ENCODE assay signal across 23 mouse cellular contexts in the genomic region with DNA sequence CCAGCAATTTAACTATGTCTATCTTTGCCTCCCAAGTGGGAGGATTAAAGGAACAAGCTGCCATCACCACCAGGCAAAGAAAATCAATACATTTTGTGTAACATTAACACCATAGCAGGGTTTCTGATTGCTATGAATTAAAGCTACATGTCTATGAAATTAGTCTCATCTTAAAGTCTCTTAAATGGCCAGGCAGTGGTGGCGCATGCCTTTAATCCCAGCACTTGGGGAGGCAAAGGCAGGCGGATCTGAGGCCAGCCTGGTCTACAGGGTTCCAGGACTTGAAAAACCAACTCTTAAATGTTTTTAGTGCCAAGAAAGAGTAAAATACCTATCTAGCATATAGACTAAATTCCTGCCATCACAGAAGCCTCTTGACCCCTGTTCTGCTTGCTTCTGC. TPM values are rescaled to one million over a fixed set of nuclear protein-coding genes. Genes with fewer than 3 reads are reported as not detected.
DNase-seq lines count a peak whose midpoint lies in the region; ATAC-seq and TF ChIP-seq lines count a peak whose summit lies in the region.
"Had no signal": no experiment of that assay in that cellular context is flagged by ENCODE, and none has a peak within 500 bp of the region (broad histone marks: within the 10 kb centered on the region; RNA-seq: fewer than 3 reads in every experiment).

No protein-coding gene starts in this region.

- H3K4me2 ChIP-seq in intestine, embryonic 16.5 days (ENCODE audit: low read depth, low read length) = no peak overlapping the region
- H3K4me2 ChIP-seq in intestine, postnatal 0 days (replicated peaks; ENCODE audit: low read depth) = no peak overlapping the region
- no peak overlapping the region for H3K4me2 ChIP-seq in midbrain, embryonic 15.5 days
- H3K4me2 ChIP-seq: limb, embryonic 13.5 days; midbrain, embryonic 12.5 days; neural tube, embryonic 12.5 days had no signal

- H3K36me3 ChIP-seq in intestine, embryonic 16.5 days (ENCODE audit: control insufficient read depth, insufficient read depth, low read length) = peaks cover 5% of the 10 kb centered on the region; the same call in 1 of the 2 replicates
- peaks cover 61% of the 10 kb centered on the region for H3K36me3 ChIP-seq in intestine, postnatal 0 days (ENCODE audit: control insufficient read depth, insufficient read depth)
- peaks cover 59% of the 10 kb centered on the region for H3K36me3 ChIP-seq in midbrain, embryonic 15.5 days (replicated peaks)
- H3K36me3 ChIP-seq in midbrain, embryonic 10.5 days = peaks cover 98% of the 10 kb centered on the region

- DNase-seq in midbrain, embryonic 10.5 days (ENCODE audit: low spot score) = no peak
- peak; percentile 56 for DNase-seq in ZHBTc4 (ENCODE audit: low read depth, low spot score)
- DNase-seq in telencephalon, adult 2 months (ENCODE audit: low read depth, low spot score) = peak; percentile 32
- no peak for DNase-seq in left cerebral cortex, adult 8-10 months (ENCODE audit: low spot score in 2 of 2)
- DNase-seq in adrenal gland, postnatal 14 days = no peak
- DNase-seq: adrenal gland, adult 8-10 months; cerebellum, adult 18-20 months; cerebellum, postnatal 36 days; forebrain, postnatal 0 days; kidney, adult 11 months; lung, adult 18-20 months; lung, postnatal 10 days; right cerebral cortex, postnatal 14 days; spleen, adult 18-20 months had no signal

- H3K9me3 ChIP-seq in intestine, embryonic 16.5 days (ENCODE audit: control insufficient read depth, low read length) = no peaks in the 10 kb centered on the region
- no peaks in the 10 kb centered on the region for H3K9me3 ChIP-seq in intestine, postnatal 0 days (ENCODE audit: control insufficient read depth)
- H3K9me3 ChIP-seq in midbrain, embryonic 15.5 days = no peaks in the 10 kb centered on the region
- H3K9me3 ChIP-seq in midbrain, embryonic 10.5 days (replicated peaks) = no peaks in the 10 kb centered on the region
- H3K9me3 ChIP-seq: embryonic facial prominence, embryonic 10.5 days; heart, embryonic 10.5 days; limb, embryonic 13.5 days; midbrain, embryonic 12.5 days; neural tube, embryonic 12.5 days had no signal

- 84% methylated on average over 2 of the region's 2 CpGs for WGBS in intestine, embryonic 16.5 days
- 92% methylated on average over 2 of the region's 2 CpGs for WGBS in intestine, postnatal 0 days
- 73% methylated on average over 2 of the region's 2 CpGs for WGBS in midbrain, embryonic 15.5 days
- WGBS in midbrain, embryonic 10.5 days = 86% methylated on average over 2 of the region's 2 CpGs

- no peak for TF ChIP-seq CTCF in intestine, postnatal 0 days (IDR thresholded peaks at IDR 0.05; ENCODE audit: low read depth)

- peaks cover under 1% of the 10 kb centered on the region; the same call in 1 of the 2 replicates for H3K4me1 ChIP-seq in intestine, embryonic 16.5 days (ENCODE audit: control insufficient read depth, insufficient read depth, low read length)
- H3K4me1 ChIP-seq in intestine, postnatal 0 days (replicated peaks; ENCODE audit: control insufficient read depth, insufficient read depth, low read length) = no peaks in the 10 kb centered on the region
- H3K4me1 ChIP-seq in midbrain, embryonic 15.5 days = peaks cover 21% of the 10 kb centered on the region
- peaks cover 6% of the 10 kb centered on the region for H3K4me1 ChIP-seq in midbrain, embryonic 10.5 days

- H3K27ac ChIP-seq in intestine, embryonic 16.5 days (ENCODE audit: low read length) = 0 out of 2 replicates have a peak overlapping the region, but pooled peaks have one; percentile 4
- H3K27ac ChIP-seq in intestine, postnatal 0 days (ENCODE audit: low read depth, low read length) = no peak overlapping the region
- H3K27ac ChIP-seq in midbrain, embryonic 15.5 days = peak overlapping the region; percentile 7; the same call in 1 of the 2 replicates
- H3K27ac ChIP-seq in midbrain, embryonic 10.5 days (replicated peaks) = no peak overlapping the region
- H3K27ac ChIP-seq: embryonic facial prominence, embryonic 10.5 days; heart, embryonic 10.5 days; hindbrain, postnatal 0 days; limb, embryonic 13.5 days; midbrain, embryonic 12.5 days; neural tube, embryonic 12.5 days had no signal

- H3K27me3 ChIP-seq in intestine, embryonic 16.5 days (replicated peaks; ENCODE audit: control insufficient read depth, insufficient read depth, low read length) = no peaks in the 10 kb centered on the region
- H3K27me3 ChIP-seq in intestine, postnatal 0 days (replicated peaks; ENCODE audit: control insufficient read depth, insufficient read depth, low read length) = no peaks in the 10 kb centered on the region
- H3K27me3 ChIP-seq in midbrain, embryonic 15.5 days (replicated peaks) = no peaks in the 10 kb centered on the region
- H3K27me3 ChIP-seq in midbrain, embryonic 10.5 days (ENCODE audit: low read depth, poor library complexity, severe bottlenecking) = no peaks in the 10 kb centered on the region
- H3K27me3 ChIP-seq: limb, embryonic 13.5 days; midbrain, embryonic 12.5 days; neural tube, embryonic 12.5 days had no signal

- H3K9ac ChIP-seq in intestine, embryonic 16.5 days (ENCODE audit: low read depth, low read length) = no peak overlapping the region
- no peak overlapping the region for H3K9ac ChIP-seq in intestine, postnatal 0 days (ENCODE audit: low read depth, low read length)
- no peak overlapping the region for H3K9ac ChIP-seq in midbrain, embryonic 15.5 days
- H3K9ac ChIP-seq: forebrain, postnatal 0 days; limb, embryonic 13.5 days; midbrain, embryonic 12.5 days; neural tube, embryonic 12.5 days had no signal

- no peak overlapping the region for H3K4me3 ChIP-seq in intestine, embryonic 16.5 days (ENCODE audit: low read length)
- no peak overlapping the region for H3K4me3 ChIP-seq in intestine, postnatal 0 days (ENCODE audit: low read depth, low read length)
- H3K4me3 ChIP-seq in midbrain, embryonic 15.5 days = no peak overlapping the region
- H3K4me3 ChIP-seq in midbrain, embryonic 10.5 days = no peak overlapping the region
- H3K4me3 ChIP-seq: embryonic facial prominence, embryonic 10.5 days; heart, embryonic 10.5 days; limb, embryonic 13.5 days; midbrain, embryonic 12.5 days; neural tube, embryonic 12.5 days had no signal

- ATAC-seq in intestine, embryonic 16.5 days = no peak
- no peak for ATAC-seq in intestine, postnatal 0 days
- ATAC-seq in midbrain, embryonic 15.5 days (replicated peaks) = no peak
- ATAC-seq: hindbrain, postnatal 0 days had no signal

RNA-seq across cellular contexts. Expression of a gene that starts 7.2 kb away (rescaled TPM):
- 268 and 293 TPM in 2 replicates for polyA plus RNA-seq in intestine, embryonic 16.5 days (2015; fragmentation: Nextera tagmentation; extraction: Ambion mirVana)
- polyA plus RNA-seq in intestine, postnatal 0 days (2015; fragmentation: Nextera tagmentation; extraction: Ambion mirVana) = 120 and 128 TPM in 2 replicates
- polyA plus RNA-seq in midbrain, embryonic 15.5 days (2015; fragmentation: Nextera tagmentation; extraction: Ambion mirVana) = 354 and 380 TPM in 2 replicates
- polyA plus RNA-seq in midbrain, embryonic 10.5 days (2016; fragmentation: Nextera tagmentation; extraction: Ambion mirVana) = 431 and 439 TPM in 2 replicates
- total RNA-seq in left cerebral cortex, adult 8-10 months (2022) = 100 to 1,000 TPM; 148 to 178 (median 163) TPM
- 257 TPM in 2 replicates for total RNA-seq in adrenal gland, postnatal 14 days (2021)

RNA-seq across cellular contexts. Expression of a gene that starts 18.0 kb away (rescaled TPM):
- 20.3 and 23.7 TPM in 2 replicates for polyA plus RNA-seq in intestine, embryonic 16.5 days (2015; fragmentation: Nextera tagmentation; extraction: Ambion mirVana)
- 6.2 and 6.8 TPM in 2 replicates for polyA plus RNA-seq in intestine, postnatal 0 days (2015; fragmentation: Nextera tagmentation; extraction: Ambion mirVana)
- polyA plus RNA-seq in midbrain, embryonic 15.5 days (2015; fragmentation: Nextera tagmentation; extraction: Ambion mirVana) = 16.9 and 19.0 TPM in 2 replicates
- 15.3 and 21.5 TPM in 2 replicates for polyA plus RNA-seq in midbrain, embryonic 10.5 days (2016; fragmentation: Nextera tagmentation; extraction: Ambion mirVana)
- 10 to 100 TPM; 20.3 to 24.7 (median 23.5) TPM for total RNA-seq in left cerebral cortex, adult 8-10 months (2022)
- 38.0 and 50.4 TPM in 2 replicates for total RNA-seq in adrenal gland, postnatal 14 days (2021)

RNA-seq across cellular contexts. Expression of a gene that starts 41.6 kb away (rescaled TPM):
- polyA plus RNA-seq in intestine, embryonic 16.5 days (2015; fragmentation: Nextera tagmentation; extraction: Ambion mirVana) = 251 and 269 TPM in 2 replicates
- 450 and 453 TPM in 2 replicates for polyA plus RNA-seq in intestine, postnatal 0 days (2015; fragmentation: Nextera tagmentation; extraction: Ambion mirVana)
- polyA plus RNA-seq in midbrain, embryonic 15.5 days (2015; fragmentation: Nextera tagmentation; extraction: Ambion mirVana) = 22.2 and 28.1 TPM in 2 replicates
- polyA plus RNA-seq in midbrain, embryonic 10.5 days (2016; fragmentation: Nextera tagmentation; extraction: Ambion mirVana) = 35.7 and 35.8 TPM in 2 replicates
- 10 to 100 TPM; 16.5 to 23.2 (median 18.5) TPM for total RNA-seq in left cerebral cortex, adult 8-10 months (2022)
- total RNA-seq in adrenal gland, postnatal 14 days (2021) = 104 and 113 TPM in 2 replicates

RNA-seq across cellular contexts. Expression of a gene that starts 51.9 kb away (rescaled TPM):
- polyA plus RNA-seq in intestine, embryonic 16.5 days (2015; fragmentation: Nextera tagmentation; extraction: Ambion mirVana) = 17.3 and 17.8 TPM in 2 replicates
- polyA plus RNA-seq in intestine, postnatal 0 days (2015; fragmentation: Nextera tagmentation; extraction: Ambion mirVana) = 14.9 and 16.6 TPM in 2 replicates
- 20.2 and 24.2 TPM in 2 replicates for polyA plus RNA-seq in midbrain, embryonic 15.5 days (2015; fragmentation: Nextera tagmentation; extraction: Ambion mirVana)
- 12.0 and 12.9 TPM in 2 replicates for polyA plus RNA-seq in midbrain, embryonic 10.5 days (2016; fragmentation: Nextera tagmentation; extraction: Ambion mirVana)
- total RNA-seq in left cerebral cortex, adult 8-10 months (2022) = 1 to 10 TPM; 4.4 to 8.6 (median 6.9) TPM
- total RNA-seq in adrenal gland, postnatal 14 days (2021) = 33.9 and 40.5 TPM in 2 replicates

Comparison
In these comparisons a context has a peak if more than half of its experiments do, and no peak if none do; other contexts are left out.
1. H3K27ac ChIP-seq: peak in intestine, embryonic 16.5 days (single experiment) and midbrain, embryonic 15.5 days (single experiment); none in intestine, postnatal 0 days (single experiment) and midbrain, embryonic 10.5 days (single experiment).
2. DNase-seq: peak in ZHBTc4 (single experiment) and telencephalon, adult 2 months (single experiment); none in midbrain, embryonic 10.5 days (single experiment), left cerebral cortex, adult 8-10 months (0 of 2) and adrenal gland, postnatal 14 days (single experiment).